Mouse (Mus musculus) midbrain, embryonic 16.5 days (tissue): ENCODE data around the gene Dcbld2. TPM values are rescaled to one million over a fixed set of nuclear protein-coding genes. Genes with fewer than 3 reads are reported as not detected.

ENCODE experiments used
- ATAC-seq: fragments of 200-750 bp; cut with Nextera tagmentation; 2 replicates; pipeline ENCODE4 v1.8.0; 2017; ENCODE audit warnings: moderate TSS enrichment
- H3K27ac ChIP-seq: fragments of 300-500 bp; sonication (generic); 2 replicates; pipeline ENCODE4 v1.5.1; 2014; ENCODE audit warnings: mild to moderate bottlenecking, low read length, mixed read lengths
- H3K27me3 ChIP-seq: fragments of 300-500 bp; sonication (generic); 2 replicates; pipeline ENCODE4 v1.6.1; 2014; ENCODE audit warnings: low read depth, low read length, mixed read lengths; ENCODE audit not compliant: control insufficient read depth, insufficient read depth
- H3K36me3 ChIP-seq: fragments of 300-500 bp; sonication (generic); 2 replicates; pipeline ENCODE4 v1.6.1; 2014; ENCODE audit warnings: mild to moderate bottlenecking, low read length, moderate library complexity, mixed read lengths; ENCODE audit not compliant: control insufficient read depth, insufficient read depth
- H3K4me1 ChIP-seq: fragments of 300-500 bp; sonication (generic); 2 replicates; pipeline ENCODE4 v1.6.1; 2014; ENCODE audit warnings: mild to moderate bottlenecking, low read length, mixed read lengths; ENCODE audit not compliant: control insufficient read depth, insufficient read depth
- H3K4me2 ChIP-seq: fragments of 300-500 bp; sonication (generic); 2 replicates; pipeline ENCODE4 v1.6.1; 2014; ENCODE audit warnings: mild to moderate bottlenecking, low read length, mixed read lengths
- H3K4me3 ChIP-seq: fragments of 300-500 bp; sonication (generic); 2 replicates; pipeline ENCODE4 v1.5.1; 2014; ENCODE audit warnings: low read depth, mild to moderate bottlenecking, low read length, moderate library complexity, mixed read lengths
- H3K9ac ChIP-seq: fragments of 300-500 bp; sonication (generic); 2 replicates; pipeline ENCODE4 v1.6.1; 2014; ENCODE audit warnings: low read depth, low read length, mixed read lengths
- H3K9me3 ChIP-seq: fragments of 300-500 bp; sonication (generic); replicated peaks from 2 replicates; pipeline ENCODE4 v1.6.1; 2014; ENCODE audit warnings: mild to moderate bottlenecking, low read length, mixed read lengths; ENCODE audit not compliant: control insufficient read depth, poor library complexity, severe bottlenecking
- WGBS: fragments of 180-500 bp; shearing (Covaris S2); extraction: QIAGEN DNeasy Blood & Tissue Kit; methylation state at CpG from one replicate; pipeline ENCODE4 v1.1.7; 2014; 5-methylcytosine and 5-hydroxymethylcytosine counted together
- polyA plus RNA-seq: library from polyadenylated mRNA; unstranded; fragments of >200 nt; fragmentation: Nextera tagmentation; extraction: Ambion mirVana; gene quantifications from 2 replicates; pipeline ENCODE4 v1.2.1, GENCODE M21; 2015

The Dcbld2 gene
- polyA plus RNA-seq, 1 experiment from 2014 or later: 5.5 TPM

- H3K9ac ChIP-seq: 0 out of 2 replicates have a peak overlapping the region, but pooled peaks have one; percentile 5
- no peak overlapping the region for H3K4me2 ChIP-seq
- ATAC-seq: no peak
- H3K27ac ChIP-seq: no peak overlapping the region
- H3K27me3 ChIP-seq: no peaks in the 10 kb centered on the region
- no peaks in the 10 kb centered on the region for H3K36me3 ChIP-seq
- 37% methylated on average over 6 of the region's 6 CpGs for WGBS
- no peaks in the 10 kb centered on the region for H3K9me3 ChIP-seq
- H3K4me3 ChIP-seq: no peak overlapping the region
- H3K4me1 ChIP-seq: peaks cover 2% of the 10 kb centered on the region; the same call in 1 of the 2 replicates
Observed at GRCm38 (mm10) chr16:58513755-58514154, 105.5 kb downstream of the Dcbld2 start.

- no peak for ATAC-seq
- whole genome bisulfite sequencing: 90% methylated on average over 9 of the region's 9 CpGs
Observed at GRCm38 (mm10) chr16:58514565-58514964, 106.3 kb downstream of the Dcbld2 start.

GRCm38 (mm10) chr16:58516161-58516560 is 107.9 kb downstream of the Dcbld2 start:
- H3K9me3 ChIP-seq: no peaks in the 10 kb centered on the region
- 88% methylated on average over 2 of the region's 2 CpGs for WGBS

More at GRCm38 (mm10) chr16:58514565-58514964, 106.3 kb downstream of the Dcbld2 start:
- H3K4me2 ChIP-seq: no peak overlapping the region
- H3K4me1 ChIP-seq: peaks cover 2% of the 10 kb centered on the region; the same call in 1 of the 2 replicates
- H3K27me3 ChIP-seq: no peaks in the 10 kb centered on the region
- H3K9me3 ChIP-seq: no peaks in the 10 kb centered on the region
- no peak overlapping the region for H3K4me3 ChIP-seq
- no peak overlapping the region for H3K9ac ChIP-seq
- no peaks in the 10 kb centered on the region for H3K36me3 ChIP-seq
- H3K27ac ChIP-seq: no peak overlapping the region

GRCm38 (mm10) chr16:58516960-58517798 is 108.9 kb downstream of the Dcbld2 start:
- Histone ChIP-seq H3K9ac (no peak overlapping the region), H3K27ac (no peak overlapping the region), H3K27me3 (no peaks in the 10 kb centered on the region; the same call in 1 of the 2 replicates), H3K4me1 (peaks cover 7% of the 10 kb centered on the region), H3K4me3 (no peak overlapping the region), H3K4me2 (no peak overlapping the region), H3K36me3 (no peaks in the 10 kb centered on the region), H3K9me3 (no peaks in the 10 kb centered on the region)
- whole genome bisulfite sequencing: 92% methylated on average over 7 of the region's 7 CpGs
- ATAC-seq: no peak

More at GRCm38 (mm10) chr16:58516161-58516560, 107.9 kb downstream of the Dcbld2 start:
- H3K4me1 ChIP-seq: peaks cover 2% of the 10 kb centered on the region; the same call in 1 of the 2 replicates
- no peak overlapping the region for H3K4me3 ChIP-seq
- H3K4me2 ChIP-seq: no peak overlapping the region
- no peak overlapping the region for H3K9ac ChIP-seq
- no peak overlapping the region for H3K27ac ChIP-seq
- H3K27me3 ChIP-seq: no peaks in the 10 kb centered on the region
- ATAC-seq: no peak
- no peaks in the 10 kb centered on the region for H3K36me3 ChIP-seq

Other genes with a start within 250 kb of the Dcbld2 start
- 12.6 and 13.2 TPM in 2 replicates for gene St3gal6, start 115.8 kb downstream of the Dcbld2 start, polyA plus RNA-seq
- gene Gm813, start 208.5 kb downstream of the Dcbld2 start, polyA plus RNA-seq: not detected in 2 replicates
- not detected in 2 replicates for gene E330017A01Rik, start 230.3 kb downstream of the Dcbld2 start, polyA plus RNA-seq